Mouse (Mus musculus): ENCODE data around the gene Plcg2.

- TF ChIP-seq CTCF (IDR thresholded peaks at IDR 0.05; ENCODE audit: low read depth, low read length) (no peak), POLR2A (IDR thresholded peaks at IDR 0.05; ENCODE audit: extremely low read depth, insufficient read depth, low read length) (no peak)
These were observed 39.7 kb upstream of the Plcg2 start for GRCm38 (mm10) chr8:117458440-117458839.

Data from liver, adult 2 months (tissue).